Mouse (Mus musculus) macrophage (primary cell): ENCODE data around the gene Olfr798. TPM values are rescaled to one million over a fixed set of nuclear protein-coding genes. Genes with fewer than 3 reads are reported as not detected.

ENCODE experiments used
- H3K27ac ChIP-seq: fragments of 350-480 bp; formaldehyde crosslinking; 2 replicates; pipeline ENCODE4 v1.9.0; 2021
- H3K36me3 ChIP-seq: fragments of 350-480 bp; formaldehyde crosslinking; 2 replicates; pipeline ENCODE4 v1.9.0; 2021; ENCODE audit errors: inconsistent target
- H3K4me3 ChIP-seq: fragments of 350-480 bp; formaldehyde crosslinking; 2 replicates; pipeline ENCODE4 v1.9.0; 2021; ENCODE audit errors: inconsistent target
- H3K79me2 ChIP-seq: fragments of 350-480 bp; formaldehyde crosslinking; 2 replicates; pipeline ENCODE4 v1.9.0; 2021; ENCODE audit errors: inconsistent target
- WGBS: methylation state at CpG from one replicate; pipeline ENCODE4 v1.1.7; 2026; ENCODE audit warnings: inconsistent platforms; ENCODE audit not compliant: missing documents; 5-methylcytosine and 5-hydroxymethylcytosine counted together
- polyA plus RNA-seq: library from polyadenylated mRNA; stranded (reverse); fragments of 250-400 nt; gene quantifications from 3 replicates; pipeline ENCODE4 v1.2.4, GENCODE M21; 2018; ENCODE audit warnings: inconsistent platforms
- total RNA-seq, 78 experiments: library from RNA; depleted of rRNA; stranded (reverse); fragments of 250-400 nt; gene quantifications; 1 replicate in 9 of 78; 2 replicates in 24 of 78; 3 replicates in 43 of 78; 4 replicates in 2 of 78; pipeline ENCODE4 v1.2.4; 2018; ENCODE audit warnings: inconsistent platforms in 56 of 78

Olfr798 gene
- not detected for total RNA-seq (2018; cell fraction: chromatin; rRNA removed)
- total RNA-seq (2018; cell fraction: cytosol; rRNA removed) = not detected
- not detected for total RNA-seq (2018; cell fraction: nucleus; rRNA removed)
- polyA plus RNA-seq = not detected in 3 replicates

DNA sequence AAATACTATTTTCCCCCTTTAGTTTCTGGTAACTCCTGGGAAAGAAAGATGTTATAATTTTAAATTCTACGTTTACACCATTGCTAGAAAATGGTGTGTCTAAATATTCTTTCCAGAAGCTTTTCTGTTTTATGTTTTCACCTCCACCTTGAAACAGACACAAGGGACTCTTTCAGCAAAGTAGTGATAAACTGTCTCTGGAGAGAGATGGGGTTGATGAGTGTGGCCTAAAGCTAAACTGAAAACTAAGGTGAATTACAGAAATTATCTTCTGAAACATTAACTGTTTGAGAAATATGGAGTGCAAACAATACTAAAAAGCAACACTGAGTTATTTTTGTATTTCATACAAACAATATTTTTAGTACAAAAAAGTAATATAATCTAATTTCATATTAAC, at the start of gene Olfr798:
Gene Olfr798, minus strand, starts transcription at position 101 of the 400 bp plus-strand sequence.
- H3K4me3 ChIP-seq = no peak within 1 kb of the TSS
- no peak within 1 kb of the TSS for H3K27ac ChIP-seq
- WGBS = 79% methylated on average over 1 of the region's 1 CpGs
- H3K36me3 ChIP-seq = no peaks in the 10 kb centered on the region
- no peaks in the 10 kb centered on the region for H3K79me2 ChIP-seq

DNA sequence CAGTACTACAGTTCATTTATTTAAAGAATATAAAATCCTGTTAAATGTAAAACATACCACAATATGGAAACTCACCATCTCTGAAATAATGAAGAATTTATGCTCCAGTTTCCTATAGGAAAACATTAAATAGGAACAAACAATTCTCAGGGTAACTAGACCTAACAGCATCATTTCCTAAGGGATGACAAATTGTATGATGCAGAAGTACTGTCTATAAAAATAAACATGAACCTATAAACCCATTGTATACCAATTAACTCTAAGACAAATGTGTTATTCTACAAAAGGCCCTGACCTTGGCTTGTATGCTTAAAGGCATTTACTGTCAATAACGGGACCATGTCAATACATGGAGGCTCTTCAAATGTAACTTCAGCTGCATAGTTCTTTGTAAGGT, 46.0 kb upstream of the Olfr798 start, which contains the start of gene Olfr801:
Gene Olfr801, minus strand, starts transcription at position 101 of the 400 bp plus-strand sequence.
- H3K79me2 ChIP-seq = no peaks in the 10 kb centered on the region
- 69% methylated on average over 1 of the region's 1 CpGs for WGBS
- no peak within 1 kb of the TSS for H3K27ac ChIP-seq
- H3K4me3 ChIP-seq = no peak within 1 kb of the TSS
- H3K36me3 ChIP-seq = no peaks in the 10 kb centered on the region

DNA sequence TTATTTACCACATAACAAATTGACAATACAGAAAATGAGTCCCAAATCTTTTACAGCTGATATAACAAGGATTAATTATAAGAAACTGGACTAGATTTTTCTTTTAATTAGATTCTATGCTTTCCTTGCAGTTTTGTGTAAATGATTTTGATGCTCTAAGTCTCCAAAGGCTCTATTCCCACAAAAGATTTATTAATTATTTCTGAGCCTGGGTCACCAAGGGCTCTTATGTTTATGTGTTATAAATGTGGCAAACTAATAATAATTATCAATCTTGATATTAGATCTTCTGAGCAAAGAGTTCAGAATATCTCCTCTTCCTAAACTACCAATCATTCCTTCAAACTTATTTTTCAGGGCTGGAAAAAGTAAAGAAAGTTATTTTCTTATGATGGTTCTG, 29.7 kb upstream of the Olfr798 start, which contains the start of gene Olfr800:
Gene Olfr800, plus strand, starts transcription at position 301 of the 400 bp plus-strand sequence.
- Histone ChIP-seq H3K36me3 (no peaks in the 10 kb centered on the region), H3K4me3 (no peak within 1 kb of the TSS), H3K79me2 (no peaks in the 10 kb centered on the region), H3K27ac (no peak within 1 kb of the TSS)

DNA sequence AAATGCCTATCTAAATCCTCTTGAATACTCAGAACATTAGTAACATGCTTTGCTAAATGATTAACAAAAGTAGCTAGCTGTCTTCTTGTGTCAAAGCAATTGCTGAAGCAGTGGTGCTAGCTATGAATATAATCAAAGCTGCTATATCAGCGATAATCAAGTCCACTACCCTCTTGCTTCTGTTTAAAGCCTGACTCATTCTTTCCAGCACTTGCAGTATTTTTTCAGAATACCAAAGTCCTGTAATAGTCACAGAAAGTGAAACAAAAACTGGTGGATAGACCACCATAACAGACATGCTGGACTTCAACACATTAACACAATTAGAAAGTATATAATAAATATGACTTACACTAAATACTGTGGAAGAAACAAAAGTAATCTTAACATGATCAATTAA, 24.0 kb upstream of the Olfr798 start:
- H3K79me2 ChIP-seq = no peaks in the 10 kb centered on the region
- H3K4me3 ChIP-seq = no peak overlapping the region
- WGBS = 100% methylated on average over 1 of the region's 1 CpGs
- no peak overlapping the region for H3K27ac ChIP-seq
- no peaks in the 10 kb centered on the region for H3K36me3 ChIP-seq

DNA sequence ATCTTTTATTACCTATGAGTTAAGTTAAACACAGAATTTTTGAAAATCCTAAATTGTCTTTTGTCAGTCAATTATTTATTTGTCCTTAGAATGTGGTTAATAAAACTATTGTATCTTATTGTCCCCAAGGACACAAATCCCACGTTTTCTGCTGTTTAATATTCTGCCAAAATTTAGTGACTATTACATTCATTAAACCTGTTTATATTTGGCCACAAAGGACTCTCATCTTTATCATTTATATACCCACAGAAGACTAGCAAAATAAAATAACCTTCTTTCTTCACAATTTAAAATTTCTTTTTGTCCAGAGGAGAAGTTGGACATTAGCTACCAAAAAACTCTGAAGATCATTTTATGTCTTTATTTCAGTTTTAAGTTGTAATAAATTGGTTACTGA, 9.4 kb upstream of the Olfr798 start, which contains the start of gene Olfr799:
Gene Olfr799, plus strand, starts transcription at position 301 of the 400 bp plus-strand sequence.
- WGBS = 24% methylated on average over 1 of the region's 1 CpGs
- no peak within 1 kb of the TSS for H3K4me3 ChIP-seq
- no peaks in the 10 kb centered on the region for H3K79me2 ChIP-seq
- no peaks in the 10 kb centered on the region for H3K36me3 ChIP-seq
- H3K27ac ChIP-seq = no peak within 1 kb of the TSS

DNA sequence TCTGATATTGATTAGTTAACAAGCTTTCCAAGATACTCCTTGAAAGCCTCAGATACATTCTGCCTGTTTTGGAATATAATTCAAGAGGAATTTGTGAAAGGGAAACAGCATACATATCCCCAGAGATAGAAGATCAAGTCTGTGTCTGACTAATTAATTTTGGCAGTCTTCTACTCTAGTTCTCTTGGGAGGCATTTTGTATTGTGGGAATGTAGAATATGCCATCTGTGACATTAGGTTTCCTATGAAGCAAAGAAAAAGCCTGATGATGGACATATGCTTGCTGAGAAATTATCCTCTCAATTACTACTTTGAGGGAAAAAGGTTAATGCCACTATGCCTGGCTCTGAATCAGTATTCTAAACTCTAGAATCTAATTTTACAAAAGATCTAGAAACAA, 4.5 kb downstream of the Olfr798 start:
- Histone ChIP-seq H3K4me3 (no peak overlapping the region), H3K79me2 (no peaks in the 10 kb centered on the region), H3K36me3 (no peaks in the 10 kb centered on the region), H3K27ac (no peak overlapping the region)

DNA sequence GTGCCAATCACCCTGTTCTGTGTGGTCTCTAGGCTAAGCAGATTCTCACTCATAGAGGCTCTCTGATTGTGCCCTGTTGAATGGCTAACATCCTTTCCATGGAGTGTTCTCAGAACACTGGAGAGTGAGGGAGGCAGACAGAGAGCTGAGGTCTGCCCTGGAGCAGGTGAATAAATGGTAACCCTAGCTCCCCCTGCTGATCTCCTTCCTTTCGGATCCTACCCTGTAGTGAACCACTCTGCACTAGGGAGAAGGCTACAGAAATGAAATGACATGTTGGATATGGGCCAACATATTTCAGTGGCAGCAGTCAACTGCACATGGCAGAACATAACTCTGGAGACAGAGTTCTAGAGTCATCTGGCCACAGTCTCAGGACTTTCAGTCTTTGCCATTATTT, 6.0 kb downstream of the Olfr798 start:
- no peak overlapping the region for H3K27ac ChIP-seq
- H3K36me3 ChIP-seq = no peaks in the 10 kb centered on the region
- H3K4me3 ChIP-seq = no peak overlapping the region
- H3K79me2 ChIP-seq = no peaks in the 10 kb centered on the region
- WGBS = 18% methylated on average over 1 of the region's 1 CpGs

DNA sequence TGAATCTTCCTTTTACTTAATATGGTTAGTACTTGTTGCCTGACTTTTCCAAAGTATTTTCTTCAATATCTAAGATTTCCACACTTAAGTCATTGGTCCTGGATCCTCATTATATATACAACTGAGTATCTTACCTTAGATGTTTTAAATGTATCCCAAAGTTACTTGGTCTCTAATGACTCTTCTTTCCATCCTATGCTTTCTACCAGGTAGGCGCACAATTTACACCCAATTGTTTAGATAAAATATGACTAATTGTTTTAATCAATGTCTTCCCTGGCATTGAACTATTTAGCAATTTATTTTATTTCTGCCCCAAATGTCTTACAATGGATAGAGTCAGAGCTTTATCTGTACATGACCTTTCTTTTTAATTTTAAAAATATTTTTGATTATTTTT, 15.3 kb downstream of the Olfr798 start, which contains the start of gene Olfr796:
Gene Olfr796, minus strand, starts transcription at position 101 of the 400 bp plus-strand sequence.
- Histone ChIP-seq H3K4me3 (no peak within 1 kb of the TSS), H3K79me2 (no peaks in the 10 kb centered on the region), H3K36me3 (no peaks in the 10 kb centered on the region), H3K27ac (no peak within 1 kb of the TSS)
- WGBS = 100% methylated on average over 1 of the region's 1 CpGs

DNA sequence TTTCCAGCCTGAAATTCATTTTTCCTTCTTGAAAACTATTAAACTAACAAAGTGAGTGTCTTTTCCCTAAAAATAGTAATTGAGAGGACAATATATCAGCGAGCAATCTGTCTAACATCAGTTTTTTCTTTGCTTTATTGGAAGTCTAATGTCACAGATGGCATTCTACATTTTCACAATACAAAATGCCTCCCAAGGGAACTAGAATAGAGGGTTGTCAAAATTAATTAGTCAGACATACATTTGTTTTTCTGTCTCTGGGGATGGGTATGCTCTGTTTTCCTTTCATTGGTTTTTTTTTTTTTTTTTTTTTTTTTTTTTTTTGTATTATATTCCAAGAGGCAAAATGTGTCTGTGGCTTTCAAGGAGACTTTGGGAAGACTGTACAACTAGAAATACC, 50.7 kb downstream of the Olfr798 start:
- Histone ChIP-seq H3K4me3 (no peak overlapping the region), H3K79me2 (no peaks in the 10 kb centered on the region), H3K36me3 (no peaks in the 10 kb centered on the region), H3K27ac (no peak overlapping the region)
- 42% methylated on average over 1 of the region's 1 CpGs for WGBS

Other genes with a start within 250 kb of the Olfr798 start
- not detected in 3 replicates for gene Olfr784, start 243.9 kb downstream of the Olfr798 start, polyA plus RNA-seq
- gene Olfr785, start 222.5 kb downstream of the Olfr798 start, polyA plus RNA-seq = not detected in 3 replicates
- gene Olfr786, start 200.6 kb downstream of the Olfr798 start, polyA plus RNA-seq = not detected in 3 replicates
- not detected in 3 replicates for gene Olfr787, start 166.1 kb downstream of the Olfr798 start, polyA plus RNA-seq
- not detected in 3 replicates for gene Olfr788, start 156.9 kb downstream of the Olfr798 start, polyA plus RNA-seq
- not detected in 3 replicates for gene Olfr789, start 143.2 kb downstream of the Olfr798 start, polyA plus RNA-seq
- not detected in 3 replicates for gene Olfr790, start 129.4 kb downstream of the Olfr798 start, polyA plus RNA-seq
- not detected in 3 replicates for gene Olfr791, start 106.1 kb downstream of the Olfr798 start, polyA plus RNA-seq
- not detected in 3 replicates for gene Olfr792, start 88.8 kb downstream of the Olfr798 start, polyA plus RNA-seq
- gene Olfr794, start 60.3 kb downstream of the Olfr798 start, polyA plus RNA-seq = not detected in 3 replicates
- not detected in 3 replicates for gene Olfr796, start 15.4 kb downstream of the Olfr798 start, polyA plus RNA-seq
- not detected in 3 replicates for gene Olfr799, start 9.6 kb upstream of the Olfr798 start, polyA plus RNA-seq
- not detected in 3 replicates for gene Olfr800, start 29.8 kb upstream of the Olfr798 start, polyA plus RNA-seq
- not detected in 3 replicates for gene Olfr801, start 45.9 kb upstream of the Olfr798 start, polyA plus RNA-seq
- not detected in 3 replicates for gene Olfr802, start 60.2 kb upstream of the Olfr798 start, polyA plus RNA-seq
- not detected in 3 replicates for gene Olfr803, start 66.4 kb upstream of the Olfr798 start, polyA plus RNA-seq
- not detected in 3 replicates for gene Olfr804, start 75.3 kb upstream of the Olfr798 start, polyA plus RNA-seq
- not detected in 3 replicates for gene Olfr805, start 101.4 kb upstream of the Olfr798 start, polyA plus RNA-seq
- not detected in 3 replicates for gene Olfr806, start 114.0 kb upstream of the Olfr798 start, polyA plus RNA-seq
- gene Olfr807, start 129.9 kb upstream of the Olfr798 start, polyA plus RNA-seq = not detected in 3 replicates
- not detected in 3 replicates for gene Olfr808, start 137.5 kb upstream of the Olfr798 start, polyA plus RNA-seq
- gene Olfr809, start 146.7 kb upstream of the Olfr798 start, polyA plus RNA-seq = not detected in 3 replicates
- gene Olfr810, start 167.0 kb upstream of the Olfr798 start, polyA plus RNA-seq = not detected in 3 replicates
- not detected in 3 replicates for gene Olfr811, start 176.5 kb upstream of the Olfr798 start, polyA plus RNA-seq
- not detected in 3 replicates for gene Olfr812, start 218.2 kb upstream of the Olfr798 start, polyA plus RNA-seq
- gene Olfr813, start 227.4 kb upstream of the Olfr798 start, polyA plus RNA-seq = not detected in 3 replicates